Mouse (Mus musculus): Measurements from ENCODE around the gene Maneal. TPM values are rescaled to one million over a fixed set of nuclear protein-coding genes. Genes with fewer than 3 reads are reported as not detected.

Maneal gene
- total and polyA plus RNA-seq, 3 experiments, result 0.23 to 0.41 (median 0.34) TPM

- Histone ChIP-seq H3K9ac (ENCODE audit: low read depth, low read length) (no peak overlapping the region), H3K27ac (no peak overlapping the region), H3K4me3 (no peak overlapping the region), H3K4me1 (ENCODE audit: control insufficient read depth, insufficient read depth, low read length) (peaks cover 3% of the 10 kb centered on the region), H3K27me3 (ENCODE audit: control insufficient read depth, insufficient read depth, low read length) (no peaks in the 10 kb centered on the region), H3K36me3 (ENCODE audit: control insufficient read depth, insufficient read depth, low read length) (no peaks in the 10 kb centered on the region), H3K79me2 (replicated peaks; ENCODE audit: control insufficient read depth, insufficient read depth, low read length) (peaks cover 2% of the 10 kb centered on the region; the same call in 1 of the 2 replicates)
- no peak for DNase-seq
- intact Hi-C loops (cut with DNase I), result no loop called here
- TF ChIP-seq CTCF (IDR thresholded peaks at IDR 0.05) (no peak), EP300 (IDR thresholded peaks at IDR 0.05; ENCODE audit: insufficient read depth, low read depth, low read length) (no peak), POLR2A (IDR thresholded peaks at IDR 0.05; ENCODE audit: insufficient read depth, low read depth, low read length) (no peak)
- WGBS, result 75% methylated on average over 9 of the region's 9 CpGs
These were observed 52.7 kb downstream of the Maneal start for GRCm38 (mm10) chr4:124809136-124809883.

GRCm38 (mm10) chr4:124808511-124808910 lies 53.5 kb downstream of the Maneal start:
- no peaks in the 10 kb centered on the region for H3K36me3 ChIP-seq (ENCODE audit: control insufficient read depth, insufficient read depth, low read length)
- peak in 1 of 2 experiments; percentile 15 for DNase-seq
- no peak overlapping the region for H3K9ac ChIP-seq (ENCODE audit: low read depth, low read length)
- intact Hi-C loops (cut with DNase I), result no loop called here
- 30% methylated on average over 5 of the region's 5 CpGs for WGBS
- H3K4me1 ChIP-seq (ENCODE audit: control insufficient read depth, insufficient read depth, low read length), result peaks cover 3% of the 10 kb centered on the region
- no peaks in the 10 kb centered on the region for H3K27me3 ChIP-seq (ENCODE audit: control insufficient read depth, insufficient read depth, low read length)
- H3K79me2 ChIP-seq (replicated peaks; ENCODE audit: control insufficient read depth, insufficient read depth, low read length), result peaks cover 2% of the 10 kb centered on the region; the same call in 1 of the 2 replicates
- no peak overlapping the region; the same call in 1 of the 2 replicates for H3K27ac ChIP-seq
- TF ChIP-seq POLR2A (IDR thresholded peaks at IDR 0.05; ENCODE audit: insufficient read depth, low read depth, low read length) (no peak), EP300 (IDR thresholded peaks at IDR 0.05; ENCODE audit: insufficient read depth, low read depth, low read length) (no peak), CTCF (IDR thresholded peaks at IDR 0.05) (no peak)
- no peak overlapping the region for H3K4me3 ChIP-seq

Other genes with a start within 250 kb of the Maneal start
- under 1 TPM; 0.08 to 0.16 TPM for gene Pou3f1, start 205.4 kb downstream of the Maneal start, total RNA-seq (2021)
- gene Pou3f1, start 205.4 kb downstream of the Maneal start, polyA plus RNA-seq (2012; rRNA removed), result 0.04 and 0.09 TPM in 2 replicates
- gene Utp11, start 168.6 kb downstream of the Maneal start, total RNA-seq (2021), result 10 to 100 TPM; 12.1 to 13.5 TPM
- 4.0 and 6.2 TPM in 2 replicates for gene Utp11, start 168.6 kb downstream of the Maneal start, polyA plus RNA-seq (2012; rRNA removed)
- 10 to 100 TPM in 1 of 2 experiments, 1 to 10 TPM in 1; 7.8 to 11.5 TPM for gene Fhl3, start 161.5 kb downstream of the Maneal start, total RNA-seq (2021)
- gene Fhl3, start 161.5 kb downstream of the Maneal start, polyA plus RNA-seq (2012; rRNA removed), result 10.1 and 17.9 TPM in 2 replicates
- gene Sf3a3, start 147.4 kb downstream of the Maneal start, total RNA-seq (2021), result 10 to 100 TPM; 18.0 to 19.4 TPM
- gene Sf3a3, start 147.4 kb downstream of the Maneal start, polyA plus RNA-seq (2012; rRNA removed), result 7.7 and 11.5 TPM in 2 replicates
- gene Inpp5b, start 120.3 kb downstream of the Maneal start, total RNA-seq (2021), result 1 to 10 TPM; 8.0 to 8.2 TPM
- 17.8 and 29.8 TPM in 2 replicates for gene Inpp5b, start 120.3 kb downstream of the Maneal start, polyA plus RNA-seq (2012; rRNA removed)
- 10 to 100 TPM; 15.3 to 15.7 TPM for gene Mtf1, start 60.1 kb downstream of the Maneal start, total RNA-seq (2021)
- 4.7 and 9.1 TPM in 2 replicates for gene Mtf1, start 60.1 kb downstream of the Maneal start, polyA plus RNA-seq (2012; rRNA removed)
- 10 to 100 TPM; 21.6 to 22.6 TPM for gene Yrdc, start 11.5 kb downstream of the Maneal start, total RNA-seq (2021)
- gene Yrdc, start 11.5 kb downstream of the Maneal start, polyA plus RNA-seq (2012; rRNA removed), result 18.4 and 38.6 TPM in 2 replicates
- gene 1110065P20Rik, start 11.0 kb downstream of the Maneal start, total RNA-seq (2021), result 10 to 100 TPM; 18.6 to 20.4 TPM
- gene 1110065P20Rik, start 11.0 kb downstream of the Maneal start, polyA plus RNA-seq (2012; rRNA removed), result 26.3 and 28.0 TPM in 2 replicates
- gene Epha10, start 18.7 kb upstream of the Maneal start, total RNA-seq (2021), result not detected
- gene Epha10, start 18.7 kb upstream of the Maneal start, polyA plus RNA-seq (2012; rRNA removed), result 0.02 TPM in 1 of 2 replicates, not detected in the other
- gene 9930104L06Rik, start 74.9 kb upstream of the Maneal start, total RNA-seq (2021), result 1 to 10 TPM; 6.1 to 8.4 TPM
- 5.9 and 7.5 TPM in 2 replicates for gene 9930104L06Rik, start 74.9 kb upstream of the Maneal start, polyA plus RNA-seq (2012; rRNA removed)
- under 1 TPM; 0.52 to 0.59 TPM for gene Cdca8, start 77.1 kb upstream of the Maneal start, total RNA-seq (2021)
- gene Cdca8, start 77.1 kb upstream of the Maneal start, polyA plus RNA-seq (2012; rRNA removed), result 0.35 and 0.57 TPM in 2 replicates
- gene Rspo1, start 124.3 kb upstream of the Maneal start, total RNA-seq (2021), result 1 to 10 TPM; 2.7 to 4.4 TPM
- 3.9 and 4.0 TPM in 2 replicates for gene Rspo1, start 124.3 kb upstream of the Maneal start, polyA plus RNA-seq (2012; rRNA removed)
- gene Gnl2, start 154.4 kb upstream of the Maneal start, total RNA-seq (2021), result 10 to 100 TPM; 27.7 to 28.7 TPM
- 12.2 and 18.6 TPM in 2 replicates for gene Gnl2, start 154.4 kb upstream of the Maneal start, polyA plus RNA-seq (2012; rRNA removed)
- not detected for gene Dnali1, start 203.5 kb upstream of the Maneal start, total RNA-seq (2021)
- 1.4 TPM in 1 of 2 replicates, not detected in the other for gene Dnali1, start 203.5 kb upstream of the Maneal start, polyA plus RNA-seq (2012; rRNA removed)
- 1 to 10 TPM; 7.4 to 7.5 TPM for gene Snip1, start 204.5 kb upstream of the Maneal start, total RNA-seq (2021)
- gene Snip1, start 204.5 kb upstream of the Maneal start, polyA plus RNA-seq (2012; rRNA removed), result 4.4 and 8.2 TPM in 2 replicates
- gene Meaf6, start 223.0 kb upstream of the Maneal start, total RNA-seq (2021), result 10 to 100 TPM; 21.2 to 21.6 TPM
- 15.7 and 17.6 TPM in 2 replicates for gene Meaf6, start 223.0 kb upstream of the Maneal start, polyA plus RNA-seq (2012; rRNA removed)

Data from heart, adult 2 months (tissue).